8 mouse cellular contexts compared by ENCODE assay signal in the genomic region with DNA sequence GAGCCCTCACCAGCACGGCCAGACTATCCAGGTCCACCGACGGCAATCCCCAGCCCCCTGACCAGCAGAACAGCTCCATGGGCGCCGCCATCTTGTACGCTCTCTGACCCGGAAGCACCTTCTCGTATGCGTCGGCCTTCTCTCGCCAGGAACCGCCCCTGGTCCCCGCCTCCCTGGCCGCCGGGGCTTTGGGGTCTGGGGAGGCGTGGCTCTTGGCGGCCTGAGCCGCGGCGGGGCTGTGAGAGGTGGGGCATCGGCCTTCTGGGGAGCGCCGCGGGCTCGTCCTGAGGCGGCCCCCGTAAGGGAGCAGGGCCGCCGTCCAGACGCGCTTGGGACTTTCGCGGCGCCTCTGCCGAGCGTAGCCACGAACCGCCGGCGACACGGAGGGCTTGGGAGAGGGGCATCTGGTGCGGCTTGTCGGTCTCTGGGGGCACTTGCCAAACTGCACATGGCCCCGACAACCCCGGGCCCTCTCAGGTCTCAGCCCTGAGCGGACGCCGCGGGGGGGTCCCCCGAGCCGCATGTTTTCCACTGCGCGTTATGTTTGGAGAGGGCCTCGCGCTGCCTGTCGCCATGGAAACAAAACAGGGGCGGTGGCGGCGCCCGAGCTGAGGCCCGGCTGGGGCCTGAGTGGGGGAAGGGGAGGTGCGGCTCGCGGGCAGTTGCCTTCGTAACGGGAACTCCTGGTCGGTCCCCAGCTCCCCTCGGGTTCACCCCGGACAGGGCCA. TPM values are rescaled to one million over a fixed set of nuclear protein-coding genes. Genes with fewer than 3 reads are reported as not detected.
DNase-seq lines count a peak whose midpoint lies in the region; ATAC-seq and TF ChIP-seq lines count a peak whose summit lies in the region.

No protein-coding gene starts in this region.

- TF ChIP-seq CTCF in intestine, postnatal 0 days (IDR thresholded peaks at IDR 0.05; ENCODE audit: low read depth): no peak

- peaks cover 18% of the 10 kb centered on the region; the same call in 1 of the 2 replicates for H3K36me3 ChIP-seq in intestine, postnatal 0 days (ENCODE audit: control insufficient read depth, insufficient read depth)
- H3K36me3 ChIP-seq in midbrain, embryonic 11.5 days (ENCODE audit: control insufficient read depth, insufficient read depth, low read length): peaks cover 5% of the 10 kb centered on the region

- peak; percentile 81 for ATAC-seq in intestine, postnatal 0 days
- peak; percentile 89 for ATAC-seq in midbrain, embryonic 11.5 days (ENCODE audit: low FRiP score)

- H3K4me3 ChIP-seq in intestine, postnatal 0 days (ENCODE audit: low read depth, low read length): peak overlapping the region; percentile 74
- H3K4me3 ChIP-seq in midbrain, embryonic 11.5 days (ENCODE audit: low read depth, low read length): peak overlapping the region; percentile 81

- peak overlapping the region; percentile 72 for H3K9ac ChIP-seq in intestine, postnatal 0 days (ENCODE audit: low read depth, low read length)
- peak overlapping the region; percentile 72 for H3K9ac ChIP-seq in midbrain, embryonic 11.5 days (ENCODE audit: low read length)

- WGBS in intestine, postnatal 0 days: under 1% methylated on average over 61 of the region's 69 CpGs
- WGBS in midbrain, embryonic 11.5 days: under 1% methylated on average over 67 of the region's 69 CpGs

- intact Hi-C loops in left cerebral cortex, postnatal 4 days (cut with DNase I): loop anchor here (5.0 kb wide), 1 partner anchor 122 kb away; a partner anchor contains a TSS

- no peaks in the 10 kb centered on the region for H3K9me3 ChIP-seq in intestine, postnatal 0 days (ENCODE audit: control insufficient read depth)
- H3K9me3 ChIP-seq in midbrain, embryonic 11.5 days (ENCODE audit: control insufficient read depth, low read length): no peaks in the 10 kb centered on the region

- peak overlapping the region; percentile 92 for H3K27ac ChIP-seq in intestine, postnatal 0 days (ENCODE audit: low read depth, low read length)
- peak overlapping the region; percentile 98 for H3K27ac ChIP-seq in midbrain, embryonic 11.5 days (ENCODE audit: low read depth, low read length)

- peaks cover 16% of the 10 kb centered on the region; the same call in 1 of the 2 replicates for H3K4me1 ChIP-seq in intestine, postnatal 0 days (replicated peaks; ENCODE audit: control insufficient read depth, insufficient read depth, low read length)
- H3K4me1 ChIP-seq in midbrain, embryonic 11.5 days (ENCODE audit: control insufficient read depth, insufficient read depth, low read length): peaks cover 29% of the 10 kb centered on the region

- H3K4me2 ChIP-seq in intestine, postnatal 0 days (replicated peaks; ENCODE audit: low read depth): peak overlapping the region; percentile 87
- H3K4me2 ChIP-seq in midbrain, embryonic 11.5 days: peak overlapping the region; percentile 82

- no peaks in the 10 kb centered on the region for H3K27me3 ChIP-seq in intestine, postnatal 0 days (replicated peaks; ENCODE audit: control insufficient read depth, insufficient read depth, low read length)
- no peaks in the 10 kb centered on the region for H3K27me3 ChIP-seq in midbrain, embryonic 11.5 days (ENCODE audit: control insufficient read depth, insufficient read depth, low read length)

- peak; percentile 95 for DNase-seq in adrenal gland, postnatal 10 days
- DNase-seq in embryo, embryonic 9.5 days (ENCODE audit: extremely low spot score): peak; percentile 96
- DNase-seq in gastrocnemius, postnatal 4 days (ENCODE audit: low spot score in 2 of 2): peak; percentile 94 to 97
- peak; percentile 95 for DNase-seq in left cerebral cortex, postnatal 4 days
- DNase-seq in midbrain, embryonic 11.5 days (ENCODE audit: low spot score, missing footprints): peak; percentile 99
- DNase-seq in right cerebral cortex, postnatal 4 days: peak; percentile 87
- peak; percentile 94 for DNase-seq in yolk sac, embryonic 10.5 days (ENCODE audit: low spot score)

RNA-seq across cellular contexts. Expression of a gene that starts 1.0 kb away (rescaled TPM):
- 10 to 100 TPM; 21.8 to 22.6 TPM for total RNA-seq in adrenal gland, postnatal 10 days (2021)
- total RNA-seq in gastrocnemius, postnatal 4 days (2021): 100 to 1,000 TPM; 142 to 158 TPM
- 15.2 and 17.2 TPM in 2 replicates for polyA plus RNA-seq in intestine, postnatal 0 days (2015; fragmentation: Nextera tagmentation; extraction: Ambion mirVana)
- total RNA-seq in left cerebral cortex, postnatal 4 days (2021): 100 to 1,000 TPM in 1 of 2 experiments, 10 to 100 TPM in 1; 99.0 to 109 TPM
- 50.7 and 55.8 TPM in 2 replicates for polyA plus RNA-seq in midbrain, embryonic 11.5 days (2014; fragmentation: Nextera tagmentation; extraction: Ambion mirVana)

RNA-seq across cellular contexts. Expression of a gene that starts 11.2 kb away (rescaled TPM):
- total RNA-seq in adrenal gland, postnatal 10 days (2021): 10 to 100 TPM; 47.8 to 48.1 TPM
- 10 to 100 TPM; 30.9 to 32.2 TPM for total RNA-seq in gastrocnemius, postnatal 4 days (2021)
- polyA plus RNA-seq in intestine, postnatal 0 days (2015; fragmentation: Nextera tagmentation; extraction: Ambion mirVana): 140 TPM in 2 replicates
- total RNA-seq in left cerebral cortex, postnatal 4 days (2021): 10 to 100 TPM; 61.3 to 62.2 TPM
- polyA plus RNA-seq in midbrain, embryonic 11.5 days (2014; fragmentation: Nextera tagmentation; extraction: Ambion mirVana): 41.4 and 45.9 TPM in 2 replicates

RNA-seq across cellular contexts. Expression of a gene that starts 12.9 kb away (rescaled TPM):
- total RNA-seq in adrenal gland, postnatal 10 days (2021): 100 to 1,000 TPM; 176 to 198 TPM
- total RNA-seq in gastrocnemius, postnatal 4 days (2021): 10 to 100 TPM; 80.7 to 95.1 TPM
- 140 and 145 TPM in 2 replicates for polyA plus RNA-seq in intestine, postnatal 0 days (2015; fragmentation: Nextera tagmentation; extraction: Ambion mirVana)
- 100 to 1,000 TPM in 1 of 2 experiments, 10 to 100 TPM in 1; 99.1 to 106 TPM for total RNA-seq in left cerebral cortex, postnatal 4 days (2021)
- 174 and 179 TPM in 2 replicates for polyA plus RNA-seq in midbrain, embryonic 11.5 days (2014; fragmentation: Nextera tagmentation; extraction: Ambion mirVana)

RNA-seq across cellular contexts. Expression of a gene that starts 14.9 kb away (rescaled TPM):
- total RNA-seq in adrenal gland, postnatal 10 days (2021): under 1 TPM; 0.51 to 0.55 TPM
- total RNA-seq in gastrocnemius, postnatal 4 days (2021): 1 to 10 TPM in 1 of 2 experiments, under 1 TPM in 1; 0.57 to 1.5 TPM
- polyA plus RNA-seq in intestine, postnatal 0 days (2015; fragmentation: Nextera tagmentation; extraction: Ambion mirVana): 3.5 and 6.7 TPM in 2 replicates
- total RNA-seq in left cerebral cortex, postnatal 4 days (2021): 1 to 10 TPM; 1.0 to 2.0 TPM
- polyA plus RNA-seq in midbrain, embryonic 11.5 days (2014; fragmentation: Nextera tagmentation; extraction: Ambion mirVana): 2.7 and 4.4 TPM in 2 replicates

RNA-seq across cellular contexts. Expression of a gene that starts 31.0 kb away (rescaled TPM):
- 10 to 100 TPM; 16.2 to 24.8 TPM for total RNA-seq in adrenal gland, postnatal 10 days (2021)
- 10 to 100 TPM; 19.2 to 22.1 TPM for total RNA-seq in gastrocnemius, postnatal 4 days (2021)
- polyA plus RNA-seq in intestine, postnatal 0 days (2015; fragmentation: Nextera tagmentation; extraction: Ambion mirVana): 4.9 and 5.9 TPM in 2 replicates
- total RNA-seq in left cerebral cortex, postnatal 4 days (2021): 10 to 100 TPM; 51.4 to 56.2 TPM
- 16.5 and 20.2 TPM in 2 replicates for polyA plus RNA-seq in midbrain, embryonic 11.5 days (2014; fragmentation: Nextera tagmentation; extraction: Ambion mirVana)

Comparison
In these comparisons a context has a peak if more than half of its experiments do, and no peak if none do; other contexts are left out.
1. Peak in every context shown above with its lines: DNase-seq, ATAC-seq, H3K4me3 ChIP-seq and H3K27ac ChIP-seq.
2. RNA of a gene that starts 1.0 kb away (total RNA-seq): 142 to 158 TPM in gastrocnemius, postnatal 4 days and 99.0 to 109 TPM in left cerebral cortex, postnatal 4 days; 21.8 to 22.6 TPM in adrenal gland, postnatal 10 days; every median in the first group is over 4 times any median in the second.